Mouse (Mus musculus) brain, embryonic 14.5 days (tissue): ENCODE measurements around the gene Itpr2. TPM values are rescaled to one million over a fixed set of nuclear protein-coding genes. Genes with fewer than 3 reads are reported as not detected.
A peak's percentile ranks its signal among the peaks of the same experiment; 100 is the strongest.

ENCODE experiments used
- DNase-seq: peaks from one replicate; pipeline ENCODE4 v3.0.0-alpha.2; 2011; ENCODE audit warnings: low read depth
- CTCF ChIP-seq: fragments of 200-500 bp; IDR thresholded peaks from 2 replicates; pipeline ENCODE4 v1.5.1; 2012; ENCODE audit warnings: inconsistent platforms, mild to moderate bottlenecking, moderate library complexity, borderline replicate concordance; ENCODE audit not compliant: insufficient read depth, insufficient read length; ENCODE audit errors: extremely low read depth
- POLR2A ChIP-seq: fragments of 200-500 bp; IDR thresholded peaks from 2 replicates; pipeline ENCODE4 v1.6.1; 2012; ENCODE audit warnings: mild to moderate bottlenecking, inconsistent platforms, borderline replicate concordance; ENCODE audit not compliant: poor library complexity, insufficient read depth, insufficient read length, severe bottlenecking; ENCODE audit errors: extremely low read depth
- polyA plus RNA-seq: library from polyadenylated mRNA; depleted of rRNA; stranded (reverse); fragments of >200 nt; gene quantifications from 2 replicates; pipeline ENCODE4 v1.2.3, GENCODE M21; 2012

Gene Itpr2
- polyA plus RNA-seq, 1 experiment: 2.6 TPM

DNA sequence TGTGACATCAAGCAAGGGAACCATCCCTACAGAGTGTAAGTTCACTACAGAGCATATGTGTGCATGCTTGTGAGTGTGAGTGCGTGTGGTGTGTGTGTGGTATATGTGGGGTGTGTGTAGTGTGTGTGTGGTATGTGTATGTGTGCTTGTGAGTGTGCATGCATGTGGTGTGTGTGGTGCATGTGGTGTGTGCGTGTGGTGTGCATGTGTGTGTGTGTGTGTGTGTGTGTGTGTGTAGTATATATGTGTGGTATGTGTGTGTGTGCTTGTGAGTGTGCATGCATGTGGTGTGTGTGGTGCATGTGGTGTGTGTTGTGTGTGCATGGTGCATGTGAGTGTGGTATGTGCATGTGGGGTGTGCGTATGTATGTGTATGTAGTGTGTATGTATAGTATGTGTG lies 289.7 kb downstream of the Itpr2 start:
- TF ChIP-seq CTCF: no peak
- TF ChIP-seq POLR2A: no peak
- no peak for DNase-seq

- no peak for DNase-seq
- TF ChIP-seq CTCF (no peak), POLR2A (no peak)
These were observed 290.8 kb downstream of the Itpr2 start for GRCm38 (mm10) chr6:146211233-146211632.

DNA sequence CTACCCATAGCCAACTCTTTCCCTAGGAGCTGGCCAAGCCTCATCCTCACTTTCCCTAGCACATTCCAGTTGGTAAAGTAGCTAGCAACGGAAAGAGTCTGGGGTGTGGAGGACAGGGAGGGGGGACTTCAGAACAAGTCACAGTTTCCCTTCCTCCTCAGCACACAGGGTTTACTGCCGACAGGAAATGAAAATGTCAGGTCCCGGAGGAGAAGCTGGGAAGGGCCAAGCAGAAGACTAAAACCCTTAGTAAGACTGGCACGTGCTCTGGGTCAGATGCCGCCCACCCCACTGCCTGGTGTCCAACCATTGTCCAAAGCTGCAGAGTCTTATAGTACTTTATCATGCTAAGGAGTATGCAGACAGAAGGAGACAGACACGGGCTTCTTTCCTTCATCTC lies 293.0 kb downstream of the Itpr2 start:
- no peak for TF ChIP-seq POLR2A
- TF ChIP-seq CTCF: no peak
- no peak for DNase-seq

GRCm38 (mm10) chr6:146207204-146207959 lies 294.6 kb downstream of the Itpr2 start:
- TF ChIP-seq POLR2A (no peak), CTCF (no peak)
- DNase-seq: no peak

DNA sequence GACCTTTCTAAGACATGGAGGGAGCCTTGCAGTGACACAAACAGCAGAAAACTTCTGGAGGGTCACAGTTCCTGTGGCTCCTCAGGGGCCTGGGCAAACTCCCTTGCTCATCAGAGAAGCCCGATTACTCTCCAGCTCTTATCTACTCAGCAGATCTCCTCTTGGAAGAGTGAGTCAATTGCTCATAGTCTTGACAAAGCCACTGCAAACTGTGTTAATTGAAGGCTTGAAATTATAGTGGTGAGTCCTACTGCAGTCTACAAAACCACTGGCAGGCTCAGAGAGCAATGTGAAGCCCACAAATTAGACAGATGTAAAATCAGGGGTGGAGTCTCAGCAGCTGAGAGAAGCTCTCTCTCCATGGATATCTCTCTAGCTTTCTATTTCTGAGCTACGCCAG lies 296.9 kb downstream of the Itpr2 start:
- no peak for TF ChIP-seq CTCF
- TF ChIP-seq POLR2A: no peak
- no peak for DNase-seq

DNA sequence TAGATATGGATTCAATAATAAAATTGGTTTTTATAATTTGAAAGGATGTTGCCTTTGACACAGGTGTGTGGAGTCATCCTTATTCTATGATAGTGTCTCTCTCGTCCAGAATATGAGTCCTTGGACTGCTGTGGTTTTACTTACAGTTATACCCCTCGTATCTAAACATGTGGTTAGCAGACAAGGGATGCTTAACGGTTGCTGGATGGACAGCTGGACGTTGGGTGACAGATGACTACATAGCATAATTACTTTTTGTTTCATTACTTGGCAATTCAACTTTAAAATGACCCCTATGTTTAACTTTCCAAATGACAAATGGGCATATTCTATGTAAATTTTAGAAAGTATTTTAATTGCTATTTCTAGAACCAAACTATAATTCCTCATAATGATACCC lies 297.6 kb downstream of the Itpr2 start:
- no peak for DNase-seq
- no peak for TF ChIP-seq CTCF
- TF ChIP-seq POLR2A: no peak

DNA sequence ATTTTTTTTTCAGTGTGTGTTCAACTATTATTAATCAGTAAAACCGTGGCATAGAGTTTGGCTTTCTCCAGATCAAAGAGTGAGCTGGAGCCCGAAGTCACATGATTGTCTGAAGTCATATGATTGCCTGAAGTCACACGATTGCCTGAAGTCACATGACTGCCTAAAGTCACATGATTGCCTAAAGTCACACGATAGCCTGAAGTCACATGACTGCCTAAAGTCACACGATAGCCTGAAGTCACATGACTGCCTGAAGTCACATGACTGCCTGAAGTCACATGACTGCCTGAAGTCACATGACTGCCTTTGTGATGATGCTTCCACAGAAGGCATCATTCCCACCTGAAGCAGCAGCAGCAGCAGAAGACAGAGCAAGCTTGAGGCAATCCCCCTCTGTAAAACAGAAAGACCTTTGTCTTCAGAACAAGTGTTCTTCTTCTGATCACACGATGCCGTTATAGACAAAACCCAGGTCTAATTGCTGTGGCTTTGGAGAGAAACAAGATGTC lies 304.1 kb downstream of the Itpr2 start:
- TF ChIP-seq POLR2A (no peak), CTCF (no peak)
- DNase-seq: no peak

DNA sequence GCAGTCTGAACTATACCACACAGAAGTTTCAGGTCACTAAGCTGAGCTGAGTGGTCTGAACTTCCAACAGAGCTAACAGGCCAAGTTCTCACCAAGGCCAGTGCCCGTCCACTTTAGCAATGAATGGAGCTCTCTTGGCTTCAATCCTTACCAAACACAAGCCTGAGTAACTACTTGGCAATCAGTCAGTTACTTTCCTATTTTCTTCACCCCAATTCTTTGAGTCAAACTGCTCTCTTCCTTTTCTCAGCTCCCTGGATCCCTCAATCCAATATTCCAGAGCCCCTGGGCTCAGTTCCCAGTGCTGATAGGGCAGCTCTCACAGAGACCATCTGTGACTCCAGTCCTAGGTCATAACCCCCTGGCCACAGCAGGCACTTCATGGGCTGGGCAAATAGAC lies 305.3 kb downstream of the Itpr2 start:
- TF ChIP-seq CTCF (no peak), POLR2A (no peak)
- no peak for DNase-seq

GRCm38 (mm10) chr6:146195854-146196457 lies 306.1 kb downstream of the Itpr2 start:
- no peak for DNase-seq
- no peak for TF ChIP-seq CTCF
- TF ChIP-seq POLR2A: no peak

DNA sequence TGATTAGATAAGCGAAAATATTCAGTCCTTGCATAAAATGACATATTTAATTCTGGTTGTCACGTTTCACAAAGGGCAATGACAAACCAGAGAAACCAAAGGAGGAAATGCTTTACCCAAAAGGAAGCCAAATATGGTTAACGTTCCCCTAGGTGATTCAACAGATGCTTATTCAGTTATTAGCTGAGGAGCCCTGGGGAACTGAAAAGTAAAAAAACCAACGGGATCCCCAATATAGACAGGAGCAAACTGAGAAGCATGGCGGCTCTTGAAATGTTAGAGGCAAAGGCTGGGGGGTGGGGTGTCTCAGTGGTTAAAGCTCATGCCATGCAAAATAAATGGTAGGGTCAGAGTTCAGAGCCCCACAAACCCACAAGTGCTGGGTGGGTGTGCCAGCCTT lies 310.1 kb downstream of the Itpr2 start:
- DNase-seq: no peak
- TF ChIP-seq POLR2A (no peak), CTCF (no peak)

- peak; percentile 52 for DNase-seq
- TF ChIP-seq POLR2A: no peak
- no peak for TF ChIP-seq CTCF
These were observed 312.0 kb downstream of the Itpr2 start for GRCm38 (mm10) chr6:146190006-146190405.

GRCm38 (mm10) chr6:146185532-146185931 lies 316.5 kb downstream of the Itpr2 start:
- no peak for TF ChIP-seq POLR2A
- no peak for TF ChIP-seq CTCF
- no peak for DNase-seq

DNA sequence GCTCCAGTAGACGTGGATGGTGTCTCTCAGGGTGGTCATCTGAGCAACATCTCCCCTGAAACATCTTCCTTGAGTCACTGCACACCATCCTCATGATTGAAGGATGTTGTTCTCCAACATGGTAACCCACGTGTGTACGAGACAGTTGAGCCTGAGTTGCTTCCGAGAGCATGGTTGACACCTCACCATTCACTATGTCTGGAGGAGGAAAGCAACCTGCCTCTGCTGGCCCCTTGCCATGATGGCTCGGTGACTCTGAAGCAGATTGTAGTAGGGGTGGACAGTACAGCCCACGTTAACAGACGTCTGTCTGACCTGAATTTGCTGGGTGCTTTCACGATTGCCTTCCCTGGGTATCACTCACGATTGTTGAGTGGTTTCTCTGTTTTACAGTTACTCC lies 317.3 kb downstream of the Itpr2 start:
- TF ChIP-seq CTCF (no peak), POLR2A (no peak)
- DNase-seq: no peak
